Mouse (Mus musculus): Measurements from ENCODE around the gene Anks4b. TPM values are rescaled to one million over a fixed set of nuclear protein-coding genes. Genes with fewer than 3 reads are reported as not detected.

The Anks4b gene
- total and polyA plus RNA-seq, 2 experiments from 2014 or later = not detected

- Histone ChIP-seq H3K4me1 (ENCODE audit: control insufficient read depth, insufficient read depth) (no peaks in the 10 kb centered on the region; the same call in 1 of the 2 replicates), H3K27ac (ENCODE audit: low read depth) (no peak overlapping the region), H3K4me2 (ENCODE audit: low read depth, low read length) (no peak overlapping the region), H3K9ac (replicated peaks; ENCODE audit: low read depth, low read length) (no peak overlapping the region), H3K4me3 (ENCODE audit: low read depth, low read length) (no peak overlapping the region), H3K9me3 (replicated peaks; ENCODE audit: control insufficient read depth, low read length) (no peaks in the 10 kb centered on the region), H3K36me3 (replicated peaks; ENCODE audit: control insufficient read depth, insufficient read depth, low read length) (no peaks in the 10 kb centered on the region), H3K27me3 (ENCODE audit: control insufficient read depth, insufficient read depth, low read length) (no peaks in the 10 kb centered on the region)
- WGBS = 51% methylated on average over 8 of the region's 8 CpGs
- no peak for TF ChIP-seq EP300 (IDR thresholded peaks at IDR 0.05; ENCODE audit: low read depth)
- no peak for TF ChIP-seq CTCF (IDR thresholded peaks at IDR 0.05; ENCODE audit: low read depth)
- DNase-seq (ENCODE audit: low spot score) = no peak
- ATAC-seq (ENCODE audit: insufficient read depth, low read depth) = no peak
Observed at GRCm38 (mm10) chr7:120189369-120190149, 15.9 kb downstream of the Anks4b start.

- TF ChIP-seq CTCF (IDR thresholded peaks at IDR 0.05; ENCODE audit: low read depth) = no peak
- no peak for TF ChIP-seq EP300 (IDR thresholded peaks at IDR 0.05; ENCODE audit: low read depth)
- H3K4me2 ChIP-seq (ENCODE audit: low read depth, low read length) = no peak overlapping the region
- H3K36me3 ChIP-seq (replicated peaks; ENCODE audit: control insufficient read depth, insufficient read depth, low read length) = no peaks in the 10 kb centered on the region
- H3K27ac ChIP-seq (ENCODE audit: low read depth) = no peak overlapping the region
- no peaks in the 10 kb centered on the region for H3K27me3 ChIP-seq (ENCODE audit: control insufficient read depth, insufficient read depth, low read length)
- H3K9me3 ChIP-seq (replicated peaks; ENCODE audit: control insufficient read depth, low read length) = no peaks in the 10 kb centered on the region
- WGBS = 14% methylated on average over 8 of the region's 8 CpGs
- no peak overlapping the region for H3K4me3 ChIP-seq (ENCODE audit: low read depth, low read length)
- DNase-seq (ENCODE audit: low spot score) (peak; percentile 23), ATAC-seq (ENCODE audit: insufficient read depth, low read depth) (peak; percentile 67)
- no peak overlapping the region for H3K9ac ChIP-seq (replicated peaks; ENCODE audit: low read depth, low read length)
- no peaks in the 10 kb centered on the region; the same call in 1 of the 2 replicates for H3K4me1 ChIP-seq (ENCODE audit: control insufficient read depth, insufficient read depth)
Observed at GRCm38 (mm10) chr7:120190150-120190665, 16.6 kb downstream of the Anks4b start.

- 43% methylated on average over 3 of the region's 3 CpGs for WGBS
- Histone ChIP-seq H3K27ac (ENCODE audit: low read depth) (no peak overlapping the region), H3K4me2 (ENCODE audit: low read depth, low read length) (no peak overlapping the region), H3K9me3 (replicated peaks; ENCODE audit: control insufficient read depth, low read length) (no peaks in the 10 kb centered on the region), H3K4me3 (ENCODE audit: low read depth, low read length) (no peak overlapping the region), H3K36me3 (replicated peaks; ENCODE audit: control insufficient read depth, insufficient read depth, low read length) (no peaks in the 10 kb centered on the region), H3K27me3 (ENCODE audit: control insufficient read depth, insufficient read depth, low read length) (no peaks in the 10 kb centered on the region), H3K9ac (replicated peaks; ENCODE audit: low read depth, low read length) (no peak overlapping the region), H3K4me1 (ENCODE audit: control insufficient read depth, insufficient read depth) (no peaks in the 10 kb centered on the region; the same call in 1 of the 2 replicates)
- no peak for ATAC-seq (ENCODE audit: insufficient read depth, low read depth)
- TF ChIP-seq EP300 (IDR thresholded peaks at IDR 0.05; ENCODE audit: low read depth) (no peak), CTCF (IDR thresholded peaks at IDR 0.05; ENCODE audit: low read depth) (no peak)
- DNase-seq (ENCODE audit: low spot score) = no peak
Observed at GRCm38 (mm10) chr7:120192207-120192606, 18.5 kb downstream of the Anks4b start.

- WGBS = 74% methylated on average over 6 of the region's 6 CpGs
- no peak overlapping the region for H3K27ac ChIP-seq (ENCODE audit: low read depth)
- ATAC-seq (ENCODE audit: insufficient read depth, low read depth) = no peak
Observed at GRCm38 (mm10) chr7:120192816-120193215, 19.2 kb downstream of the Anks4b start.

GRCm38 (mm10) chr7:120195207-120195606 lies 21.5 kb downstream of the Anks4b start:
- Histone ChIP-seq H3K27ac (ENCODE audit: low read depth) (no peak overlapping the region), H3K4me1 (ENCODE audit: control insufficient read depth, insufficient read depth) (no peaks in the 10 kb centered on the region; the same call in 1 of the 2 replicates), H3K36me3 (replicated peaks; ENCODE audit: control insufficient read depth, insufficient read depth, low read length) (no peaks in the 10 kb centered on the region), H3K4me2 (ENCODE audit: low read depth, low read length) (no peak overlapping the region), H3K4me3 (ENCODE audit: low read depth, low read length) (no peak overlapping the region), H3K9ac (replicated peaks; ENCODE audit: low read depth, low read length) (no peak overlapping the region), H3K27me3 (ENCODE audit: control insufficient read depth, insufficient read depth, low read length) (peaks cover 3% of the 10 kb centered on the region; the same call in 1 of the 2 replicates), H3K9me3 (replicated peaks; ENCODE audit: control insufficient read depth, low read length) (no peaks in the 10 kb centered on the region)
- no peak for ATAC-seq (ENCODE audit: insufficient read depth, low read depth)
- no peak for DNase-seq (ENCODE audit: low spot score)
- 78% methylated on average over 4 of the region's 4 CpGs for WGBS
- no peak for TF ChIP-seq CTCF (IDR thresholded peaks at IDR 0.05; ENCODE audit: low read depth)
- TF ChIP-seq EP300 (IDR thresholded peaks at IDR 0.05; ENCODE audit: low read depth) = no peak

More at GRCm38 (mm10) chr7:120192816-120193215, 19.2 kb downstream of the Anks4b start:
- Histone ChIP-seq H3K36me3 (replicated peaks; ENCODE audit: control insufficient read depth, insufficient read depth, low read length) (no peaks in the 10 kb centered on the region), H3K9ac (replicated peaks; ENCODE audit: low read depth, low read length) (no peak overlapping the region), H3K9me3 (replicated peaks; ENCODE audit: control insufficient read depth, low read length) (no peaks in the 10 kb centered on the region), H3K4me2 (ENCODE audit: low read depth, low read length) (no peak overlapping the region), H3K4me1 (ENCODE audit: control insufficient read depth, insufficient read depth) (no peaks in the 10 kb centered on the region; the same call in 1 of the 2 replicates), H3K27me3 (ENCODE audit: control insufficient read depth, insufficient read depth, low read length) (no peaks in the 10 kb centered on the region), H3K4me3 (ENCODE audit: low read depth, low read length) (no peak overlapping the region)
- DNase-seq (ENCODE audit: low spot score) = no peak
- TF ChIP-seq EP300 (IDR thresholded peaks at IDR 0.05; ENCODE audit: low read depth) (no peak), CTCF (IDR thresholded peaks at IDR 0.05; ENCODE audit: low read depth) (no peak)

All from heart, postnatal 0 days (tissue).